Mouse (Mus musculus): ENCODE measurements around the gene Stard13.

Gene Stard13

GRCm38 (mm10) chr5:151142671-151143601 lies 90.7 kb downstream of the Stard13 start:
- in situ Hi-C loops (cut with MboI, MseI) = no loop called here

DNA sequence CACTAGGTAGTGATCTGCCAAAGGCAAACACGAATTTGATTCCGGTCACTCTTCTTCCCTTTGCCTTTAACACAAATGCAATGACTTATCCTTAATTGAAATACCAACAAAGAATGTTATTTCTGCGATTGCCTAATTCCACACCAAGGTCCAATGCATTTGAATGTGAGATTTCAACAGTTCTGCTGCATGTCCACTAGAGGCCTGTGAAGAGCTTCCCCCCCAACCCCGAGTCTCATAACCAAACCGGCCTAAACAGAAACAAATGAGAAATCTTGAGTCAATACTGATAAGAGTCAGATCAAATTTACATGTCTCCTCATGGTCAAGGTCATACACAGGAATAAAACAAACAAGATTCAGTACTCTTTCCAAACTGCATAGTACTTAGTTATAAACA lies 91.4 kb downstream of the Stard13 start:
- in situ Hi-C loops (cut with MboI, MseI) = no loop called here

DNA sequence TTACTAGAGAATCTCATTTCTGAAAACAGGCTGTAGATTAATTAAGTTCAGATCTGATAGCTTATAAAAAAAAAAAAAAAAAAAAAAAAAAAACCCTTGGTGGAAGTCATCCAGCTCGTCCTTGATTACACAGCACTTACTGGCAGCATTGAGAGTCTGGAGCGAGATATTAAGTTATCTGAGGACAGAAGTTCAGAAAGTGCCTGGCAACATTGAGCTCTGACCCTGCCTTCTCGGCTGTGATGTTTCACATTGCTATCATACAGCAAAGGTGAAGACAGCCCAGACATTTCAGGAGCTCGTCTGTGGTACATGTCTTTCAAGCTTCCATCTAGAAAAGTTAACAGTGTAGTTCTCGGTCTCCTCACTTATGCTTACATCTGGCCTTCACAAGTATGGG lies 95.7 kb downstream of the Stard13 start:
- in situ Hi-C loops (cut with MboI, MseI) = no loop called here

DNA sequence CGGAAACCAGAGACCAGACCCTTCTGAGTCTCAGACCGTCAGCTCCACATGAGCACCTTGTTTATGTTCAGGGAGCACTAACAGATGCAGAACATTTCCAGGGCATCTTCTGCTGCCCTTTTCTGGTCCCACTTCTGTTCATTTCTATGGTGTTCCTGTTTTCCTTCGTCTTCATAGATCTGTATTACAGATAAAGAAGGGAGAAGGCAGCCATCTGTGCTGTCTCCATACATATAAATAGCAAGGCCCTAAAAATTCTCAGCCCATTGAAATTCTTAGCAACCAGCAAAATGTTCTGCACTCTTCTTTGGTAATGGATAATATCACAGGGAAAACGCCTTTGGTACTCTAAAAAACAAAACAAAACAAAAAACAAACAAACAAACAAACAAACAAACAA lies 96.3 kb downstream of the Stard13 start:
- in situ Hi-C loops (cut with MboI, MseI) = no loop called here

DNA sequence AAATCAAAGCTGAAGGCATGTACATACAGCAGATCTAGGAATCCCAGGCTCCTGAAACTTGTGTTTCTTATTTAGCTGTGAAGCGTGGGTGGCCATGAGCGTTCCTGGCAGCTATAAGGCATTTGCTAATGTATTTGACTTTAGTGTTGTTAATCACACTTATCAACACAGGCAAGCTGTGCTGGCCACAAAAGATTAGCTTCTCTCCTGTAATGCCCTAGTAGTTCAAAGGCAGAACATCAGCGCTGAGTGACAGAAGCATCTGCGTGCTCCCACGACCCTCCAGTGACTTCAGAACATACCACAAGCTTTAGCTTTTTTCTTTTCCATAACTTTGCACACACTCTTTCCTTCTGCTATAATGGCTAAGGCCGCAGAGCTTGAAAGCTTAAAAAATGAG lies 97.7 kb downstream of the Stard13 start:
- in situ Hi-C loops (cut with MboI, MseI) = no loop called here

DNA sequence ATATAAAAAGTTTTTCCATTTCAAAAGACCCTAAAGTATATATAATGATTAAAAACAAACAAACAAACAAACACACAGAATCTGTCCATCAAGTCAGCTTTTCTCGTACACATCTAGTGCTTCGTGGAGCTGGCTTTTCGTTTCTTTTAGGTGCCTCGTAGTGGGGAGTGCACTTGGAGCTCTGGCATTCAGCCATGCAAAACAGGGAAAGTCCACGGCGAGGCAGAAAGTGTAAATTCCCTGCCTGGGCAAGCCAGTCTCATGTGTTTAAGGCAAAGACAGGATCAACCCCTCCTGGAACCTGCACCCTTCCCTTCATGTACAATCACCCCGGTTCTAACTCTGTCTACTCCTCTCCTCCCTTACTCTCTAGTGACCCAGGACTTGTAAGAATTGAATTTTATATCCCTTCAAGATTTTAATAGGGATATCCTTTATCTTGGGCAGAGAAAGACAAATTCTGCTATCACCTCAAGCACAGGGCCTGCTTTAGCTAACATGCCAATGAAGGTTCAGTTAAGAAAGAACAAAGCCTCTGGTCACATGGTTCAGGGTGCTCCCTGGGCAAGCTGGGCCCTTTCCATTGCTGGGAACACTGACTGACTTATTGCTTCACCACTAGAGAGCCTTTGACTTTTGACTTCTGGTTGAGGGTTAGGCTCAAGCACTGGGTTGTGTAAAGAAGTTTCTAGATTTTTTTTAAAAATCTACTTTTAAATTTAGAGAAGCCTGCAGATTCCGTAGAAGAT lies 98.4 kb downstream of the Stard13 start:
- in situ Hi-C loops (cut with MboI, MseI) = no loop called here

DNA sequence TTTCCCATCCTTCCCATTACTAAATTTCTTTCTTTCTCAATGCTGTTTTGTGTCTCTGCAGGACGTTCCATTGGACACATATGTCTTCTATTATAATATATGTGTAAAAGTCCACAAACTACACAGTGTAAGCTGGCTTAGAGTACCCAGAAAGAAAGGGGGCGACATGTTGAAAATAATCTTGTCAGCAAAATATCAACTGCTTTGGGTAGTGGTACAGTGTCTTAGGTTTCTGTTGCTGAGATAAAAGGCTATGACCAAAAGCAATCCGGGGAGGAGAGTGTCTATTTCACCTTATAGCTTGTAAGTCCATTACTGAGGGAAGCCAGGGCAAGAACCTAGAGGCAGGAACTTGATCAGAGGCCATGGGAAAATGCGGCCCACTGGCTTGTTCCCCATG lies 99.4 kb downstream of the Stard13 start:
- in situ Hi-C loops (cut with MboI, MseI) = no loop called here

GRCm38 (mm10) chr5:151133744-151134143 lies 99.9 kb downstream of the Stard13 start:
- in situ Hi-C loops (cut with MboI, MseI) = no loop called here

DNA sequence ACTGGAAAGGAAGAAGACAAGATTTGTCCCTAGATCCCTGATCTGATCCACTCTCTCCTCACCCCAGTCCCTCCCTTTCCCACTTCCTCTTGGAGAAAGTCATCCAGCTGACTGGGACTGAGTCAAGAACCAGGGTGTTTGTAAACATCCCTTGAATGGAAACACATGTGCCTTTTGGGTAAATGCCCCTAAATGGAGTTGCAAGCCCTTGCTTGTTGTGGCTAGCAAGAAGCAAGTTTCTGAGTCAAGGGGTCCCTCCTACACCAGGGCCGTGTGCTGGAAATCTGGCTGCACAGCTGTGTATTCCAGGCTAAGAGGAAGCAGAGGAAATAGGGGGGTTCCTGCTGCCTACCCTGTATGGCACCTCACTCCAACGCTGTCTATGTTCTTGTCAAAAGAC lies 103.9 kb downstream of the Stard13 start:
- in situ Hi-C loops (cut with MboI, MseI) = no loop called here

DNA sequence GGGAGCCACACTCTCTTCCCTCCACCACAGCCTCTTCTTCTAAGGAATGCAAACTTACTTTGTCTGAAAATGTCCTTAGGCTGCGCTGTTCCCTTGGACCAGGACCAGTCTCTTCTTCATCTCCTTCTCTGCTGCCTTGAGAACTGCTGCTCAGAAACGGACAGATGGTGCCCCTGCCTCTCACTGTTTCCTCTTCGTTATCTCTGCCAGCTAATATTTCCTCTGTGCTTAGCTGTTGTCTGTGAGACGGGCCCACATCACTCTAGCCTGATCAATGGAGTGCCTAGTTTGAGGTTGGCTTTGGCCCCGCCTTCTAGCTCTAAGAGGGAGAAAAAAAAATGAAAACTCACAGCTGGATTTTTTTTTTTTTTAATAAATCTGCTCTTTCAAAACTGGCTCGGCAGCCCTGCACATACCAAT lies 106.3 kb downstream of the Stard13 start:
- in situ Hi-C loops (cut with MboI, MseI) = no loop called here

GRCm38 (mm10) chr5:151126608-151127005 lies 107.0 kb downstream of the Stard13 start:
- in situ Hi-C loops (cut with MboI, MseI) = no loop called here

DNA sequence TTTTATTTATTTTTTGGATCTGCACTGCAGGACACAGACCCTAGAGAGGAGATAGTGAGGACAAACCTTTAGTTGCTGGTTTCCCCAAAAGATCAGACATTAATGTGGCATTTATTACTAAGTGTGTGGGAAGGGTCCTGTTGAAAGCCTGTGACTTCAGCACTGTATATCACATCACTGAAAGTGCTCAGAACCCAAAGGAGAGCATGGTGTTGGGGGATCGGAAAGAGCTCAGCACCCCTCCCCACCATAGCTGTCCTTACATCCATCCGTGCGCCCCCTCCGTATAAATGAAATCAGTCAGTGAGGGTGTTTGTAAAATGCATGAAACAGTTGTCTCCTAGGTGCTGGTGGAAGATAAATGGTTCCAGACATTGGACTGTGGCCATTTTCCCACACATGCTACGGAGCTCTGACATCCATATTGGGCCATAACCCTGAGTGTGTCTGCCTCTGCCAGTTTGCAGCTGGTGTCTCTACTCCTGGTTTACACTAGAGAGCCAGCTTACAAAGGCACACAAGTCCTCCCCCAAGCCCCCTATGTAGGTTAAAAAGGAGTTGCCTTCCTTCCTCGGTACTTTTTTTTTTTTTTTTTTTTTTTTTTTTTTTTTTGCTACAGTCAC lies 107.5 kb downstream of the Stard13 start:
- in situ Hi-C loops (cut with MboI, MseI) = no loop called here

DNA sequence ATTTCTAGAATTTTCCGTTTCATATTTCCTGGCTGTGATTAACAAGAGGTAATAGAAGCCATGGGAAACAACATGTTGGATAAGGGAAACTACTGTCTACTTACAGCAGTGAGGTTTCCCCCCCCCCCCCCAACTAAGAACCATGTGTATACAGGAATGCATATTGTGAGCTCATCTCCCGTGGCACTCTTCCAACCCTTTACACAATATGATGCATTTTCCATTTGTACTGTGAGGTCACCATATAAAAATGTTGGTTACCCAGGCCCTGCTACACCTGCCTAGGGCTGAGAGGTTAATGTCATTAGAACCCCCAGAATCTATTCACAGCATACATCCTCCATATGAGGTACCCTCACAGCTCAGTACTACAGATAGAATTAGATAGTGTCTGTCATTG lies 115.8 kb downstream of the Stard13 start:
- in situ Hi-C loops (cut with MboI, MseI) = no loop called here

GRCm38 (mm10) chr5:151116192-151116887 lies 117.3 kb downstream of the Stard13 start:
- in situ Hi-C loops (cut with MboI, MseI) = no loop called here

DNA sequence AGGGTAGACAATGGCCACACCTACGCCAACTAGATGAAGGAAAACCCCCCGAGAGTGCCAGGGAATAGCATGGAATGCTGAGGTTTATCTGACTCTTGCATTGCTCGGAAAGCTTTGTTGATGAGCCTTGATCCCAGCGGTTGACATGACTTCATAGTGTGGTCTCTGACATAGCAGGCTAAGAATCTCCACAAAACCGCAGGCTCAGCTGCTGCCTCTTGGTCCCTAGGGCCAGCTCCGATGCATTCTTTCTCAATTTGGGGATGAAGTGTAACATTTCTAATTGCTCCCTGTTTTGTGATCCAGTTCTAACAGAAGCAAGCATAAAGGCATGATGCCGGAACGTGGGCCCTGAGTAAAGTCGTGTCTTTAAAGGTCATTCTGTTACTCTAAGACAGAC lies 120.9 kb downstream of the Stard13 start:
- in situ Hi-C loops (cut with MboI, MseI) = no loop called here

DNA sequence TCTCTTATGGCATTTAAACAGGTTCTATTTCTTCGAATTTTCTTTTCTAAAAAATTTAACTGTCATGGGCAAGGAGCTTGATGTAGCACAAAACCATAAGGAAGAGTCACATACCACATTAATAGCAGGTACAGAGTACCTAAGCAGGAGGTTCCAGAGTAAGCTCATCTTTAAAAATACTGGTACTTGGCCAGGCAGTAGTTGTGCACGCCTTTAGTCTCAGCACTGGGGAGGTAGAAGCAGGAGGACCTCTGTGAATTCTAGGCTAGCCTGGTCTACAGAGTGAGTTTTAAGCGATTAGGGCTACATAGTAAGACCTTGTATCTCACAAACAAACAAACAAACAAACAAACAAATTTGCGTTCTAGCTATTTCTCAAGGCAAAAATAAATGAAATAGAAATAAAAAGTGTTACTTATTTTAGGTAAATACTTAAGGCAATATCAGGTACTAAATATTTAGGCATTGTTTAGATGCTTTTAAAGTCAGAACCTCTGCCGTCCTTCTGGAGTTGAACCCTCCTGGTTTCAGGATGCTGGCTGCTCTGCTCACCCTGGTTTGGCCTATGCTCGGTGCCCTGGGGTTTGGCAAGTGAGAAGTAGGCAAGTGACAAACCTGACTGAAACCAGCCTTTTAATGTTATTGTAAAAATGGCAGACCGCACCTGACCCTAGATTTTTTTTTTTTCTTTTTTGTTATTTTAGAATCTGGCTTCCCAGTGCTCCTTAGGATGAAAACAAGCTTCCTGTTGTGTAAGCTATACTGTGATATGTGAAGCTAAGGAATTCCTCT lies 122.4 kb downstream of the Stard13 start:
- in situ Hi-C loops (cut with MboI, MseI) = no loop called here

DNA sequence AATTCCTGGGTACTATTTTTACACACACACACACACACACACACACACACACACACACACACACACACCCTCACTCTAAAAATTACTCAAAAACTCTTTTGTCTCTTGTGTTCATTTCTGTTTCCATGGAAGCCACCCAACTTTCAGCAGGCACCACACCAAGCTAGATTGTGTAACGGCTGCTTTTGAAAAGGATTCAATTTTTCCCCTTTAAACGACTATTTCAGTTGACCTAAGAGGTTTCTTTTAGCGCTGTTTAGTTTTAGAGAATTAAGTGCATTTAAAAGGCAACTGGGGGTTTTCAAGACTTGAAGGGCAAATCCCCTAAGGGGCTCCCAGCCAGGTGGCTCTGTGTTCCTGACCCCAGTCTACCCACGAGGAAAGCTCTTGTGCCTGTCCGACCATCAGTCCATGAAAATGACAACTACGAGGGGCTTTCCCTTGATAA lies 123.2 kb downstream of the Stard13 start:
- in situ Hi-C loops (cut with MboI, MseI) = no loop called here

- in situ Hi-C loops (cut with MboI, MseI) = no loop called here
These were observed 123.8 kb downstream of the Stard13 start for GRCm38 (mm10) chr5:151109822-151110221.

GRCm38 (mm10) chr5:151108955-151109354 lies 124.7 kb downstream of the Stard13 start:
- in situ Hi-C loops (cut with MboI, MseI) = no loop called here

DNA sequence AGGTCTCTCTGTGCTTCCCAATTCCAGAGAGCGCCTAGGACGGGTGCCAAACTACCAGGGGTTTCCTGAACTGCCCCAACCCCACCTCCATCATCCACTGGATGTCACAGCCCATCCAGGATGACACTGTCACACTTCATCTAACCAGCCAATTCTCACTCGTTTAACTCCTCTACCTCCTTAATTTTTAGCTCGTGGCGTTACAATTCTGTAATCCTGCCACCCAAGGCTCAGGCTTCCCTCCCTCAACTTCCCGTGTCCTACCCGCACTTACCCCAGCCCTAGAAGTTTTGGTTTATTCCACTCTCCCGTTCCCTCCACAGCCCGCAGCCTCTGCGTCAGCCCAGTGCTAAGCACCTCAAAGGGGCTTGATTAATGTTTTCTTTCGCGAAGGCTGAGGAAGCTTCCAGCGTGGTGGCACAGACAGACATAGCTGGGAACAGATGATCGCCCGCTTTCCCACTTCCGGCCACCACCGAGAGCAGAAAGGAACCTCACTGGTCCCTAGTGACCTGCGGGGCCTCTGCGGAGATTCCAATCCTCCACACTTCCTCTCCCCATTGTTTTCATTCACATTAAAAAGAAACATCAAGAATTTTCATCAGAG lies 125.2 kb downstream of the Stard13 start:
- in situ Hi-C loops (cut with MboI, MseI) = no loop called here

Data from T-helper 2 cell (primary cell).